Mouse (Mus musculus) central nervous system, embryonic 11.5 days (tissue): ENCODE results near the gene Nck1. TPM values are rescaled to one million over a fixed set of nuclear protein-coding genes. Genes with fewer than 3 reads are reported as not detected.

Source experiments
- polyA plus RNA-seq: library from polyadenylated mRNA; depleted of rRNA; stranded (reverse); fragments of >200 nt; gene quantifications from 2 replicates; pipeline ENCODE4 v1.2.3, GENCODE M21; 2012; rRNA removed

Nck1 gene
- polyA plus RNA-seq = 49.1 and 54.9 TPM in 2 replicates

DNA sequence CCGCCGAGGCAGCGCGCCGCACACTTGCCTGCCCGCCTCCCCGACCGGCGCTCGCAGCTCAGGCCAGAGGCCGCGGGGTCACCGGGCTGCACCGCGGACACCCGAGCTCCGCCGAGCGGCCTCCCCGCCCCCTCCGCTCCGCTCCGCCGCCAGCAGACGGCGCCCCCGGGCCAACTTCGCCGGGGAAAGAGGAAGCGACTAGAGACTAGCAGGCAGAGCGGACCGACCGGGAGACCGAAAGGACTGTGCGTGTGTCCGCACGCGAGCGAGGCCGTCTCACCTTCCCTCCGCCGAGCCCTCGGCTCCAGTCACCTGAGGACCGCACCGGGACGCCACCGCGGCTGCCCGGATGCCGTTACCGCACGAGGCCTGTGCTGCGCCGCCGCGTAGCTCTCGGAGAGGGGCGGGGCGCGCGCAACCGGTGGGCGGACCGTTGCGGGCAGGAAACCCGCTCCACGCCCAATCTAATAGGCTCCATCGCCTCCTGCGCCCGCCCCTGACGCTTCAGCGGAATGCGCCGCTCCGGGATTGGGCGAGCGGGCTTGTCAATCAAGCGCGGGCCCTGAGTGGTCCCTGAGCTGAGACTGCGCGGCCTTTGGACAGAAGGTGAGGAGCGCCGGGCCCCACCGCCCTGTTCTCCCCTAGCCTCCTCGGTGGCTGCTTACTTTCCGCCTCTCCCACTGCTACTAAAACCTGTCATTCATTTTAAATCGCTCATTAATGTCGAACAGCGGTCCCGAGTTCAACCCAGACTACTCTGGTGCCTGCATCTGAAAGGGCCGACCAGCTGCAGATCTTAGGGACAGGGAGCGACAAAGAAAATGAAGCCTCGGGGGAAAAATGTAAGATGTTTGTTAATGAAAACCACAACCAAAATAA, at the start of gene Nck1:
Nck1 (minus strand) TSS at position 420 of the 879 bp plus-strand sequence.

DNA sequence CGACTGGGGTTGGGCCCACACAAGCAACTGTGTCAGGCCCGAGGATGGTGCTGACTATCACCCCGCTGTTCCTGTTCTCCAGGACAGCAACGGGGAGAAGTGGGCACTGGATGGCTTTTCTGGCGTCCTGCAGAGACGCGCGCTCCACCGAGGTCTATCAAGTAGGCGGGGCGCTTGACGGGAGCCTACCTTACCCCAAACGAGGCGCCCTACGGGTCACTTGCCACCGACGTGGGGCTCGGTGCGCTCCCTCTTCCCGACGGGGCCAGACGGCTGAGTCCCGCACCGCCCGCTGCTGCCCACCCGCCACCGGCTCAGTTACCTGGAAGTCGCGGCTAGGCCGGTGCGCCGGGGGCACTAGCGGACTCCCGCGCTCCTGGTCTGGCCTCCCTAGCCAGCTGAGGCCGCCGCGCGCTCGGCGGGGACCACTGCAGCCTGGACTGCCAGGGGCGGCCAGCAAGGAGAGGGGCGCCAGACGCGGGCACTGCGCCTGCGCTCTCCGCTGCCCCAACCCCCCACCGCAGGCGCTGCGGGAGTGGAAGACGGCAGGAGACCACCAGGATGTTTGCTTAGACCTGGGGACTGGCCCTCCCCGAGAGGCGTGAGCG, 24.8 kb upstream of the Nck1 start, which contains the start of gene Slc35g2:
Slc35g2 (minus strand) TSS at position 465 of the 608 bp plus-strand sequence.

DNA sequence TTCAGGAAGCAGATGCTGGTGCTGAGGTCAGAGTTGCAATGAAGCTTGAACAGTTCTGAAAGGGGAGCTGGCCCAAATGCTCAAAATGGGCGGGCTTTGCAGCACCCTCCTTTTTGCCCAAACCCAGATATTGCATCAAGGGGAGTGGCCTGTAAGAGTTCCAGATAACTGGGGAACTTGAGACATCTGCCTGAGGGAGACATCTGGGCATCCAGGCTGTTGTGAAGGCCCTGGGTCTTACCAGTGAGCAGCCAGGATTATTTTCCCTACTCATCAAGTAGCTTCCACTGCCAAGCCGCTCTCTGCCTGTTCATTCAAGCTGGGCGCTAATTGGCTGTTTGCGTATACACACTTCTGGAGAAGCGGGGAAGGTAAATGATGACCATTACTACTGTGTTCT, 59.5 kb downstream of the Nck1 start, which contains the start of gene Il20rb:
Il20rb (minus strand) TSS at position 358 of the 400 bp plus-strand sequence.

Other genes with a start within 250 kb of the Nck1 start
- 3.6 and 3.8 TPM in 2 replicates for gene Il20rb, start 59.3 kb downstream of the Nck1 start, polyA plus RNA-seq
- 2.8 and 3.4 TPM in 2 replicates for gene Slc35g2, start 25.0 kb upstream of the Nck1 start, polyA plus RNA-seq
- 41.1 and 41.6 TPM in 2 replicates for gene Stag1, start 51.7 kb upstream of the Nck1 start, polyA plus RNA-seq